12 mouse cellular contexts compared by ENCODE assay signal in genomic region chr13:55595375-55595774, GRCm38 (mm10). TPM values are rescaled to one million over a fixed set of nuclear protein-coding genes. Genes with fewer than 3 reads are reported as not detected.
DNase-seq lines count a peak whose midpoint lies in the region; ATAC-seq and TF ChIP-seq lines count a peak whose summit lies in the region.
"Had no signal": no experiment of that assay in that cellular context is flagged by ENCODE, and none has a peak within 500 bp of the region (broad histone marks: within the 10 kb centered on the region; RNA-seq: fewer than 3 reads in every experiment).

No protein-coding gene starts in this region.

- no peak for TF ChIP-seq CTCF in brain, embryonic 14.5 days (IDR thresholded peaks at IDR 0.05; ENCODE audit: borderline replicate concordance, extremely low read depth, insufficient read depth, insufficient read length)

- H3K27ac ChIP-seq in forebrain, embryonic 13.5 days: no peak overlapping the region
- H3K27ac ChIP-seq in forebrain, embryonic 16.5 days (ENCODE audit: low read length): no peak overlapping the region
- no peak overlapping the region for H3K27ac ChIP-seq in kidney, embryonic 14.5 days (ENCODE audit: low read depth, low read length)
- H3K27ac ChIP-seq: liver, embryonic 13.5 days had no signal

- WGBS in forebrain, embryonic 13.5 days: 89% methylated on average over 12 of the region's 12 CpGs
- WGBS in forebrain, embryonic 16.5 days: 74% methylated on average over 12 of the region's 12 CpGs
- WGBS in kidney, embryonic 14.5 days: 95% methylated on average over 12 of the region's 12 CpGs

- H3K36me3 ChIP-seq in forebrain, embryonic 13.5 days (ENCODE audit: poor library complexity, severe bottlenecking): peaks cover 43% of the 10 kb centered on the region
- peaks cover 19% of the 10 kb centered on the region for H3K36me3 ChIP-seq in forebrain, embryonic 16.5 days (ENCODE audit: control insufficient read depth, insufficient read depth)
- peaks cover 38% of the 10 kb centered on the region for H3K36me3 ChIP-seq in kidney, embryonic 14.5 days (ENCODE audit: control insufficient read depth, insufficient read depth, low read length)

- no peaks in the 10 kb centered on the region for H3K9me3 ChIP-seq in forebrain, embryonic 13.5 days (replicated peaks)
- H3K9me3 ChIP-seq in forebrain, embryonic 16.5 days (ENCODE audit: control insufficient read depth, low read length): no peaks in the 10 kb centered on the region
- no peaks in the 10 kb centered on the region for H3K9me3 ChIP-seq in kidney, embryonic 14.5 days (ENCODE audit: control insufficient read depth, low read length)
- H3K9me3 ChIP-seq: liver, embryonic 13.5 days had no signal

- ATAC-seq in forebrain, embryonic 13.5 days: no peak
- ATAC-seq in forebrain, embryonic 16.5 days: no peak
- ATAC-seq in monocyte, adult 5-6 weeks (replicated peaks; ENCODE audit: insufficient number of reproducible peaks, low FRiP score, low TSS enrichment, poor library complexity, severe bottlenecking): no peak
- ATAC-seq in megakaryocyte, adult 5-6 weeks (ENCODE audit: poor library complexity, severe bottlenecking): no peak
- no peak for ATAC-seq in kidney, embryonic 14.5 days (ENCODE audit: low FRiP score, low TSS enrichment)
- ATAC-seq: forebrain, postnatal 0 days had no signal

- H3K9ac ChIP-seq in forebrain, embryonic 13.5 days: 0 out of 2 replicates have a peak overlapping the region, but pooled peaks have one; percentile 8
- H3K9ac ChIP-seq in forebrain, embryonic 16.5 days (replicated peaks; ENCODE audit: low read depth, low read length): no peak overlapping the region
- H3K9ac ChIP-seq in kidney, embryonic 14.5 days (ENCODE audit: low read depth, low read length): no peak overlapping the region
- H3K9ac ChIP-seq: forebrain, postnatal 0 days; liver, embryonic 13.5 days had no signal

- H3K4me1 ChIP-seq in forebrain, embryonic 13.5 days: peaks cover 22% of the 10 kb centered on the region
- peaks cover 19% of the 10 kb centered on the region for H3K4me1 ChIP-seq in forebrain, embryonic 16.5 days (replicated peaks; ENCODE audit: control insufficient read depth, insufficient read depth, low read length)
- H3K4me1 ChIP-seq in kidney, embryonic 14.5 days (ENCODE audit: control insufficient read depth, insufficient read depth, low read length): no peaks in the 10 kb centered on the region; the same call in 1 of the 2 replicates

- no peak overlapping the region for H3K4me3 ChIP-seq in forebrain, embryonic 13.5 days
- no peak overlapping the region for H3K4me3 ChIP-seq in forebrain, embryonic 16.5 days (replicated peaks; ENCODE audit: low read length)
- H3K4me3 ChIP-seq in kidney, embryonic 14.5 days (ENCODE audit: low read length): no peak overlapping the region
- H3K4me3 ChIP-seq: liver, embryonic 13.5 days had no signal

- no peak for TF ChIP-seq POLR2A in brain, embryonic 14.5 days (IDR thresholded peaks at IDR 0.05; ENCODE audit: borderline replicate concordance, extremely low read depth, insufficient read depth, insufficient read length, poor library complexity, severe bottlenecking)

- H3K4me2 ChIP-seq in forebrain, embryonic 13.5 days: no peak overlapping the region
- H3K4me2 ChIP-seq in forebrain, embryonic 16.5 days (ENCODE audit: low read length): no peak overlapping the region
- H3K4me2 ChIP-seq in kidney, embryonic 14.5 days (replicated peaks; ENCODE audit: low read depth, low read length): no peak overlapping the region
- H3K4me2 ChIP-seq: liver, embryonic 13.5 days; midbrain, embryonic 11.5 days had no signal

- intact Hi-C loops in left cerebral cortex, postnatal 25 days (cut with DNase I): no loop called here

- H3K27me3 ChIP-seq in forebrain, embryonic 13.5 days: peaks cover 10% of the 10 kb centered on the region; the same call in 1 of the 2 replicates
- H3K27me3 ChIP-seq in forebrain, embryonic 16.5 days (replicated peaks; ENCODE audit: control insufficient read depth, insufficient read depth, low read length): peaks cover 4% of the 10 kb centered on the region
- no peaks in the 10 kb centered on the region for H3K27me3 ChIP-seq in kidney, embryonic 14.5 days (ENCODE audit: control insufficient read depth, insufficient read depth, low read length)

- peak; percentile 20 for DNase-seq in brain, embryonic 14.5 days (ENCODE audit: low read depth)
- DNase-seq in gastrocnemius, adult 8-10 months (ENCODE audit: low spot score in 2 of 2): peak; percentile 35 to 37
- peak; percentile 56 to 93 for DNase-seq in left cerebral cortex, postnatal 25 days (ENCODE audit: low spot score in 2 of 2)
- DNase-seq: forebrain, postnatal 0 days; kidney, postnatal 14 days; liver, embryonic 13.5 days had no signal

RNA-seq across cellular contexts. Expression of gene B4galt7, which starts 4.3 kb away (rescaled TPM):
- polyA plus RNA-seq in forebrain, embryonic 13.5 days (2015; fragmentation: Nextera tagmentation; extraction: Ambion mirVana): 34.7 and 35.8 TPM in 2 replicates
- 29.9 and 41.4 TPM in 2 replicates for polyA plus RNA-seq in forebrain, embryonic 16.5 days (2015; fragmentation: Nextera tagmentation; extraction: Ambion mirVana)
- polyA plus RNA-seq in brain, embryonic 14.5 days (2012; rRNA removed): 47.2 and 57.5 TPM in 2 replicates
- 1 to 10 TPM; 4.8 to 5.8 (median 5.1) TPM for total RNA-seq in gastrocnemius, adult 8-10 months (2022)
- total RNA-seq in left cerebral cortex, postnatal 25 days (2021): 10 to 100 TPM; 22.9 to 25.5 TPM
- 23.1 to 47.1 TPM (median 26.2 TPM) in 3 replicates for total RNA-seq in monocyte, adult 5-6 weeks (2017)
- 10.4 TPM in 2 replicates for total RNA-seq in megakaryocyte, adult 5-6 weeks (2015)
- total RNA-seq in megakaryocyte, adult 5-6 weeks (2017): 11.3 and 11.8 TPM in 2 replicates
- 13.5 and 18.2 TPM in 2 replicates for polyA plus RNA-seq in kidney, embryonic 14.5 days (2014; fragmentation: Nextera tagmentation; extraction: Ambion mirVana)

RNA-seq across cellular contexts. Expression of gene Tmed9, which starts 21.8 kb away (rescaled TPM):
- polyA plus RNA-seq in forebrain, embryonic 13.5 days (2015; fragmentation: Nextera tagmentation; extraction: Ambion mirVana): 101 and 120 TPM in 2 replicates
- polyA plus RNA-seq in forebrain, embryonic 16.5 days (2015; fragmentation: Nextera tagmentation; extraction: Ambion mirVana): 96.9 and 133 TPM in 2 replicates
- 98.7 and 99.3 TPM in 2 replicates for polyA plus RNA-seq in brain, embryonic 14.5 days (2012; rRNA removed)
- 10 to 100 TPM; 54.1 to 64.0 (median 60.1) TPM for total RNA-seq in gastrocnemius, adult 8-10 months (2022)
- 100 to 1,000 TPM; 129 to 134 TPM for total RNA-seq in left cerebral cortex, postnatal 25 days (2021)
- 150 to 192 TPM (median 183 TPM) in 3 replicates for total RNA-seq in monocyte, adult 5-6 weeks (2017)
- 44.1 and 54.7 TPM in 2 replicates for total RNA-seq in megakaryocyte, adult 5-6 weeks (2015)
- 87.7 and 100 TPM in 2 replicates for total RNA-seq in megakaryocyte, adult 5-6 weeks (2017)
- polyA plus RNA-seq in kidney, embryonic 14.5 days (2014; fragmentation: Nextera tagmentation; extraction: Ambion mirVana): 73.5 and 232 TPM in 2 replicates

RNA-seq across cellular contexts. Expression of gene Fam193b, which starts 24.5 kb away (rescaled TPM):
- polyA plus RNA-seq in forebrain, embryonic 13.5 days (2015; fragmentation: Nextera tagmentation; extraction: Ambion mirVana): 58.1 and 58.7 TPM in 2 replicates
- polyA plus RNA-seq in forebrain, embryonic 16.5 days (2015; fragmentation: Nextera tagmentation; extraction: Ambion mirVana): 57.8 and 62.2 TPM in 2 replicates
- 161 and 190 TPM in 2 replicates for polyA plus RNA-seq in brain, embryonic 14.5 days (2012; rRNA removed)
- total RNA-seq in gastrocnemius, adult 8-10 months (2022): 10 to 100 TPM in 3 of 4 experiments, 1 to 10 TPM in 1; 7.8 to 14.0 (median 10.1) TPM
- 10 to 100 TPM; 67.0 to 84.3 TPM for total RNA-seq in left cerebral cortex, postnatal 25 days (2021)
- 37.8 to 73.6 TPM (median 40.6 TPM) in 3 replicates for total RNA-seq in monocyte, adult 5-6 weeks (2017)
- 29.7 and 35.4 TPM in 2 replicates for total RNA-seq in megakaryocyte, adult 5-6 weeks (2015)
- 19.1 and 26.4 TPM in 2 replicates for total RNA-seq in megakaryocyte, adult 5-6 weeks (2017)
- polyA plus RNA-seq in kidney, embryonic 14.5 days (2014; fragmentation: Nextera tagmentation; extraction: Ambion mirVana): 36.7 and 39.3 TPM in 2 replicates

RNA-seq across cellular contexts. Expression of gene Caml, which starts 27.4 kb away (rescaled TPM):
- 88.0 and 88.7 TPM in 2 replicates for polyA plus RNA-seq in forebrain, embryonic 13.5 days (2015; fragmentation: Nextera tagmentation; extraction: Ambion mirVana)
- 96.9 and 104 TPM in 2 replicates for polyA plus RNA-seq in forebrain, embryonic 16.5 days (2015; fragmentation: Nextera tagmentation; extraction: Ambion mirVana)
- 74.6 and 80.9 TPM in 2 replicates for polyA plus RNA-seq in brain, embryonic 14.5 days (2012; rRNA removed)
- total RNA-seq in gastrocnemius, adult 8-10 months (2022): 10 to 100 TPM in 1 of 4 experiments, 1 to 10 TPM in 3; 7.8 to 11.9 (median 8.7) TPM
- 10 to 100 TPM; 40.7 to 45.9 TPM for total RNA-seq in left cerebral cortex, postnatal 25 days (2021)
- 26.6 to 41.4 TPM (median 37.6 TPM) in 3 replicates for total RNA-seq in monocyte, adult 5-6 weeks (2017)
- 30.5 and 30.6 TPM in 2 replicates for total RNA-seq in megakaryocyte, adult 5-6 weeks (2015)
- 25.9 and 36.6 TPM in 2 replicates for total RNA-seq in megakaryocyte, adult 5-6 weeks (2017)
- 58.3 and 60.3 TPM in 2 replicates for polyA plus RNA-seq in kidney, embryonic 14.5 days (2014; fragmentation: Nextera tagmentation; extraction: Ambion mirVana)

RNA-seq across cellular contexts. Expression of gene Ddx46, which starts 39.5 kb away (rescaled TPM):
- 36.6 and 38.6 TPM in 2 replicates for polyA plus RNA-seq in forebrain, embryonic 13.5 days (2015; fragmentation: Nextera tagmentation; extraction: Ambion mirVana)
- 34.2 and 36.4 TPM in 2 replicates for polyA plus RNA-seq in forebrain, embryonic 16.5 days (2015; fragmentation: Nextera tagmentation; extraction: Ambion mirVana)
- 46.6 and 52.7 TPM in 2 replicates for polyA plus RNA-seq in brain, embryonic 14.5 days (2012; rRNA removed)
- total RNA-seq in gastrocnemius, adult 8-10 months (2022): 10 to 100 TPM; 20.3 to 27.5 (median 23.8) TPM
- total RNA-seq in left cerebral cortex, postnatal 25 days (2021): 10 to 100 TPM; 39.9 to 44.0 TPM
- 123 to 183 TPM (median 145 TPM) in 3 replicates for total RNA-seq in monocyte, adult 5-6 weeks (2017)
- total RNA-seq in megakaryocyte, adult 5-6 weeks (2015): 44.2 and 49.5 TPM in 2 replicates
- total RNA-seq in megakaryocyte, adult 5-6 weeks (2017): 58.1 and 60.1 TPM in 2 replicates
- polyA plus RNA-seq in kidney, embryonic 14.5 days (2014; fragmentation: Nextera tagmentation; extraction: Ambion mirVana): 35.7 and 48.5 TPM in 2 replicates

Comparison
In these comparisons a context has a peak if more than half of its experiments do, and no peak if none do; other contexts are left out.
1. DNase-seq: peak in every context shown above with its lines; median percentile 74 in left cerebral cortex, postnatal 25 days; 36 in gastrocnemius, adult 8-10 months; 20 in brain, embryonic 14.5 days.